Mouse (Mus musculus) embryonic facial prominence, embryonic 14.5 days (tissue): ENCODE results near the gene Bcl2l1. TPM values are rescaled to one million over a fixed set of nuclear protein-coding genes. Genes with fewer than 3 reads are reported as not detected.

Source experiments
- ATAC-seq: fragments of 200-750 bp; cut with Nextera tagmentation; 2 replicates; pipeline ENCODE4 v1.8.0; 2017; ENCODE audit warnings: low read depth, moderate number of reproducible peaks, moderate TSS enrichment
- DNase-seq: peaks from one replicate; pipeline ENCODE4 v3.0.0-alpha.2; 2015; ENCODE audit warnings: low spot score
- H3K27ac ChIP-seq: fragments of 300-500 bp; sonication (generic); replicated peaks from 2 replicates; pipeline ENCODE4 v1.5.1; 2014; ENCODE audit warnings: low read depth, mild to moderate bottlenecking, low read length, moderate library complexity
- H3K27me3 ChIP-seq: fragments of 300-500 bp; sonication (generic); replicated peaks from 2 replicates; pipeline ENCODE4 v1.6.1; 2014; ENCODE audit warnings: low read length; ENCODE audit not compliant: control insufficient read depth, insufficient read depth
- H3K36me3 ChIP-seq: fragments of 300-500 bp; sonication (generic); 2 replicates; pipeline ENCODE4 v1.6.1; 2014; ENCODE audit warnings: low read length, mixed read lengths; ENCODE audit not compliant: control insufficient read depth, insufficient read depth
- H3K4me1 ChIP-seq: fragments of 300-500 bp; sonication (generic); 2 replicates; pipeline ENCODE4 v1.6.1; 2014; ENCODE audit warnings: antibody characterized with exemption, low read length; ENCODE audit not compliant: control insufficient read depth, insufficient read depth
- H3K4me2 ChIP-seq: fragments of 300-500 bp; sonication (generic); 2 replicates; pipeline ENCODE4 v1.6.1; 2014; ENCODE audit warnings: low read depth, mild to moderate bottlenecking, low read length, moderate library complexity, mixed read lengths
- H3K4me3 ChIP-seq: fragments of 300-500 bp; sonication (generic); 2 replicates; pipeline ENCODE4 v1.5.1; 2014; ENCODE audit warnings: low read depth, mild to moderate bottlenecking, low read length
- H3K9ac ChIP-seq: fragments of 300-500 bp; sonication (generic); 2 replicates; pipeline ENCODE4 v1.6.1; 2014; ENCODE audit warnings: low read depth, mild to moderate bottlenecking, low read length, moderate library complexity, mixed read lengths
- H3K9me3 ChIP-seq: fragments of 300-500 bp; sonication (generic); 2 replicates; pipeline ENCODE4 v1.6.1; 2016; ENCODE audit warnings: low read length; ENCODE audit not compliant: control insufficient read depth
- WGBS: fragments of 180-500 bp; shearing (Covaris S2); extraction: QIAGEN DNeasy Blood & Tissue Kit; methylation state at CpG from one replicate; pipeline ENCODE4 v1.1.7; 2014; 5-methylcytosine and 5-hydroxymethylcytosine counted together
- polyA plus RNA-seq: library from polyadenylated mRNA; unstranded; fragments of >200 nt; fragmentation: Nextera tagmentation; extraction: Ambion mirVana; gene quantifications from 2 replicates; pipeline ENCODE4 v1.2.1, GENCODE M21; 2014

Gene Bcl2l1
- polyA plus RNA-seq: 77.3 and 86.7 TPM in 2 replicates

GRCm38 (mm10) chr2:152831019-152831878 lies at the start of gene Bcl2l1:
Gene Bcl2l1, minus strand, starts transcription at chr2:152831728.
- DNase-seq (peak; percentile 99), ATAC-seq (peak; percentile 96)
- Histone ChIP-seq H3K36me3 (0 out of 2 replicates have a peak, but pooled peaks cover 4% of the 10 kb centered on the region), H3K4me2 (peak within 1 kb of the TSS; percentile 81), H3K4me3 (peak within 1 kb of the TSS; percentile 80), H3K9me3 (no peaks in the 10 kb centered on the region), H3K27ac (peak within 1 kb of the TSS; percentile 99), H3K27me3 (no peaks in the 10 kb centered on the region), H3K4me1 (peaks cover 31% of the 10 kb centered on the region), H3K9ac (peak within 1 kb of the TSS; percentile 95)
- WGBS: under 1% methylated on average over 54 of the region's 74 CpGs

GRCm38 (mm10) chr2:152880898-152881297 lies 49.4 kb upstream of the Bcl2l1 start:
- Histone ChIP-seq H3K36me3 (peaks cover 85% of the 10 kb centered on the region), H3K9me3 (no peaks in the 10 kb centered on the region), H3K9ac (no peak overlapping the region), H3K27ac (no peak overlapping the region), H3K27me3 (no peaks in the 10 kb centered on the region), H3K4me1 (no peaks in the 10 kb centered on the region), H3K4me3 (no peak overlapping the region), H3K4me2 (no peak overlapping the region)
- DNase-seq (no peak), ATAC-seq (no peak)
- WGBS: 91% methylated on average over 13 of the region's 13 CpGs

- Histone ChIP-seq H3K27me3 (no peaks in the 10 kb centered on the region), H3K9me3 (no peaks in the 10 kb centered on the region), H3K27ac (no peak overlapping the region), H3K4me1 (no peaks in the 10 kb centered on the region), H3K9ac (no peak overlapping the region), H3K4me2 (no peak overlapping the region), H3K4me3 (no peak overlapping the region), H3K36me3 (peaks cover 78% of the 10 kb centered on the region)
- DNase-seq (no peak), ATAC-seq (no peak)
- WGBS: 78% methylated on average over 3 of the region's 3 CpGs
Measured at GRCm38 (mm10) chr2:152878239-152878638, 46.7 kb upstream of the Bcl2l1 start.

GRCm38 (mm10) chr2:152863346-152863745 lies 31.8 kb upstream of the Bcl2l1 start:
- peaks cover 57% of the 10 kb centered on the region for H3K36me3 ChIP-seq
- DNase-seq (no peak), ATAC-seq (no peak)
- H3K4me3 ChIP-seq: no peak overlapping the region
- no peaks in the 10 kb centered on the region for H3K4me1 ChIP-seq
- no peak overlapping the region for H3K4me2 ChIP-seq
- H3K27me3 ChIP-seq: no peaks in the 10 kb centered on the region
- H3K9me3 ChIP-seq: no peaks in the 10 kb centered on the region
- H3K27ac ChIP-seq: no peak overlapping the region
- no peak overlapping the region for H3K9ac ChIP-seq
- 87% methylated on average over 6 of the region's 6 CpGs for WGBS

GRCm38 (mm10) chr2:152862638-152863037 lies 31.1 kb upstream of the Bcl2l1 start:
- Histone ChIP-seq H3K4me3 (no peak overlapping the region), H3K4me2 (no peak overlapping the region), H3K9me3 (no peaks in the 10 kb centered on the region), H3K27ac (no peak overlapping the region), H3K4me1 (no peaks in the 10 kb centered on the region), H3K36me3 (peaks cover 56% of the 10 kb centered on the region), H3K27me3 (no peaks in the 10 kb centered on the region), H3K9ac (no peak overlapping the region)
- ATAC-seq (no peak), DNase-seq (no peak)
- WGBS: 66% methylated on average over 3 of the region's 3 CpGs

- Histone ChIP-seq H3K4me3 (no peak overlapping the region), H3K27me3 (no peaks in the 10 kb centered on the region), H3K36me3 (peaks cover 56% of the 10 kb centered on the region), H3K9ac (no peak overlapping the region), H3K4me1 (no peaks in the 10 kb centered on the region), H3K9me3 (no peaks in the 10 kb centered on the region), H3K27ac (no peak overlapping the region), H3K4me2 (no peak overlapping the region)
- DNase-seq (no peak), ATAC-seq (no peak)
- 81% methylated on average over 1 of the region's 1 CpGs for WGBS
Measured at GRCm38 (mm10) chr2:152861891-152862290, 30.4 kb upstream of the Bcl2l1 start.

- DNase-seq (peak; percentile 24), ATAC-seq (no peak)
- Histone ChIP-seq H3K4me2 (no peak overlapping the region), H3K4me1 (no peaks in the 10 kb centered on the region), H3K4me3 (no peak overlapping the region), H3K36me3 (peaks cover 60% of the 10 kb centered on the region), H3K27me3 (no peaks in the 10 kb centered on the region), H3K9ac (no peak overlapping the region), H3K9me3 (no peaks in the 10 kb centered on the region), H3K27ac (no peak overlapping the region)
- 67% methylated on average over 3 of the region's 3 CpGs for WGBS
Measured at GRCm38 (mm10) chr2:152859501-152859900, 28.0 kb upstream of the Bcl2l1 start.

GRCm38 (mm10) chr2:152848466-152848865 lies 16.9 kb upstream of the Bcl2l1 start:
- no peak for ATAC-seq
- H3K36me3 ChIP-seq: peaks cover 16% of the 10 kb centered on the region
- DNase-seq: no peak
- 4% methylated on average over 2 of the region's 2 CpGs for WGBS
- peaks cover 14% of the 10 kb centered on the region for H3K4me1 ChIP-seq
- H3K4me3 ChIP-seq: peak overlapping the region; percentile 54
- peak overlapping the region; percentile 50; the same call in 1 of the 2 replicates for H3K27ac ChIP-seq
- peak overlapping the region; percentile 70 for H3K4me2 ChIP-seq
- H3K9me3 ChIP-seq: no peaks in the 10 kb centered on the region
- peak overlapping the region; percentile 61 for H3K9ac ChIP-seq
- H3K27me3 ChIP-seq: no peaks in the 10 kb centered on the region
